Mouse (Mus musculus) thymus, postnatal 25 days (tissue): ENCODE measurements around the gene Fyttd1.

Experiments used
- DNase-seq: peaks from one replicate; pipeline ENCODE4 v3.0.0; 2022

Fyttd1 gene

DNA sequence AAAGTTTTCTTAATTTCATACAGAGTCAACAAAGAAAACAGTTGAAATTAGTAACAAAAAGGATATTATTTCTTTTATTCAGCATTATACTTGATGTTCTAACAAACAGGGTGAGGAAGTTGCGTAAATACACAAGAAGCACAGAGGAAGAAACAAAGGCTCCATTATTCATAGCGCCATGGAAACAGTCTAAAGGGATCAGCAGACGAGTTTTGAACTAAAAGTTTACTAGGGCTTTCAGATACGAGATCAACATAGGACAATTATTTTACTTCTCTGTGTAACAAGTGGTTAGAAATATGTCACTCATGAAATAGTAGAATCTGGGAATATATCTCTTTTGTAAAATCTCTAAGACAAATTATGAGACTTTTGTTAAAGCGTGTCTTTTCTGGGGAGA, 68.1 kb downstream of the Fyttd1 start:
- DNase-seq, result no peak

DNA sequence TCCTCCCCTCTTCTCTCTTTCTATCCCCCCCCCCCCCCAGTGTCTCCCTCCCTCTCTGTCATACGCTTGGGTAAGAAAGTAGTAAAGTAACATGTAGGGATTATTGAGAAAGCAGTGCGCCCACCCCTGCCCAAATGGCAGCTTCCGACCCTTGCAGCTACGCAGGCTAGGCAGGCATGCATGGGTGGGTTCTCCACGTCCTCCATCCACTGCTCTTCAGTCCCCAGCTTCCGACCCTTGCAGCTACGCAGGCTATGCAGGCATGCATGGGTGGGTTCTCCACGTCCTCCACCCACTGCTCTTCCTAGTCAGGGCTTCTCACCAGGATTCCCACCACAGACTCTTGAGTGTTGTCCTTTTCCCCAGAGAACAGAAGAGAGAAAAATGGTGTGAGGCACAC, 70.7 kb downstream of the Fyttd1 start:
- DNase-seq, result no peak

DNA sequence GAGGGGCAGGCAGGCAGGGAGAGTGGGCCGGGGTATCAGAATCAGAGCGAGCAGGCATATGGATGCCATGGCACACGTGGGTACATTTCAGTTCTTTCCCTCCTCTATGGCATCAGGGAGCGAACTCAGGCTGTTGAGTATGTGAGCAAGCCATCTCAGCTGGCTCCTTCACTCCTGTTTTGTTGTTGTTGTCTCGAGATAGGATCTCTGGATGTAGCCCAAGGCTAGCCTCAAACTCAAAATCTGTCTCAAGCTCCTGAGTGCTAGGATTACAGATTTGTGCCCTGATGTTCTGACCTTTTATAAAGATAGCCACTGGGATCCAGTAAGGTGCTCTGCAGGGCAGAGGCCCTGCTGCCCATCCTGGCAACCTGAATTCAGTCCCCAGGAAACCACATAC, 71.4 kb downstream of the Fyttd1 start:
- DNase-seq, result no peak

DNA sequence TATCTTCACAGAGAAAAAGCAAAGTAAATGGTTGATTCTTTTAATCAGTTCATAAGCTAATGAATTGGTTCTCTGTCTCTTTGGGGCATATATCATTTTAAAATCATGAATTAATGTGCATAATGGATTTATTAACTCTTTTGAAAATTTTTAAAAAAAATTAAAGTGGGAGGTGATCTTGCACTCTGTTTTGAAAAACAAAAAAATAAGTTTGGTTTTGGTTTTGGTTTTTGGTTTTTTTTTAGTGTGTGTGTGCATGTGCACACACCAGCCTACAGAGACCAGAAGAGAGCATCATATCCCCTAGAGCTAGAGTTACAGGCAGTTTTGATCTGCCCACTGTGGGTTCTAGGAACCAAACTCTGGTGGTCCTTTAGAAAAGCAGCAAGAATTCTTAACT, 72.0 kb downstream of the Fyttd1 start:
- no peak for DNase-seq

DNA sequence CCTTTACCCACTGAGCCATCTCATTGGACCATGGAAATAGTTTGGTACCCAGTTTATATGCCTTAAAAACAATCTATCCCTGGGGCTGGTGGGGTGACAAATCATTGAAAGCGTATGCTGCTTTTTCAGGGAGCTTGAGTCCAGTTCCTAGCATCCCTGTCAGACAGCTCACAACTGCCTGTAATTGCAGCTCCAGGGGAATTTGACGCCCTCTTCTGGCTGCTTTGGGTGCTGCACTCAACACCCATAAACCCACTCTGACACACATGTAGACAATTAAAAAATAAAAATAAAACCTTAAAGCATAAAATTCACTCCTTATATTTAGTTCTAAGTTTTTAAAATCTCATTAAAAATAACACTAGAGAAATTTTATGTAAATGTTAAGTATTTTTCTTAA, 73.8 kb downstream of the Fyttd1 start:
- peak; percentile 26 for DNase-seq

DNA sequence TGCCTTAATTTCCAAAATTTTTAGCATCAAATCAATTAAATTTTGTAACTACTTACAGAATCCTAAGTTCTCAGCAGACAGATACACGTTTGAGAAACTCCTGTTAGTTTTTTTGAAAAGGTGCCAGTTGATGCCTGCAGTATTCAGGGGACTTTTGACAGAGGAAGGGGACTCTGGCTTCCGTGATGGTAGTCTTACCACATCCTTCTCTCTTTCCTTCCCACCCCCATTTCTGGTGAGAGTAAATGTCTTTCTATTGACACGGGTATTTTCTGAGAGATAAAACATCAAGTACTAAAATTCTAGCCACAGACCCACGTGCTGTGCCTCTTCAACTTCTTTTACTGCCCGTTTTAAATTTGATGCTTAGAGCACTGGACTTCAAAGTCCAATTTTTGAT, 76.5 kb downstream of the Fyttd1 start:
- peak; percentile 15 for DNase-seq

DNA sequence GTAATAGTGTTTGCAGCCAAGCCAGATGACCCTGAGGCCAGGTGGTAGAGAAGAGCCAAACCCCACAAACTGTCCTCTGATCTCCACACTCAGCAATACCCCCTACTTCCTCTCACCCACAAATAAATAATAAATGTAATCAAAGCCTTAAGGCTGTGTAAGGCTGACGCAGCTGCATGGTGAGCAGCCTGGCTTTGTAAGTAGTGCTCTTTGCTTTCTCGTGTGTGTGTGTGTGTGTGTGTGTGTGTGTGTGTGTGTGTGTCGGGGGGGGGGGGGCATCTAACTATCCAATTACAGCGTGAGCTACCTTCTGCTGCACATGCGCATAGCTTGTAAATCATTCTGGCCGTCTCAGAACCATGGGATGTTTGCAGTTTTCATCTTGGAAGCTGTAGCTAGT, 77.0 kb downstream of the Fyttd1 start:
- no peak for DNase-seq

DNA sequence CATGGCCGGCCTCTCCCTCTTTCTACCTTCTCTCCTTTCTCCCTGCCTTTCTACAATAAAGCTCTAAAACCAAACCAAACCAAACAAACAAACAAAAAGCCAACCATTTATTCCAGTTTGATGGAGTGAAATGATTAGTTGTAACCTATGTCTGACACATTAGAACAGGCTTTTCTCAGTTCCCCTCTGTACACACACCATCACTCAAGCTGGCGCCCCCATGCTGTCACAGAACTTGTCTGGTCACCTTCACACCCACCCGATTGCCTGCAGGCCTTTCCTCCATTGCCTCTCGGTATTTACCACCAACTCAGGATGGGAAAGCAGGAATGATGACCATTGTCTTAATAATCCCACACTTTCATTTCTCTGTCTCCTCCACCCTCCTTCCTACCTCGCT, 79.6 kb downstream of the Fyttd1 start:
- DNase-seq, result no peak
